In genomic region chr16:85092644-85093091, GRCm38 (mm10) we compare ENCODE assay signal across 10 mouse cellular contexts.
DNase-seq lines count a peak whose midpoint lies in the region; ATAC-seq lines count a peak whose summit lies in the region.
"Had no signal": no experiment of that assay in that cellular context is flagged by ENCODE, and none has a peak within 500 bp of the region (broad histone marks: within the 10 kb centered on the region; RNA-seq: fewer than 3 reads in every experiment).

No protein-coding gene starts in this region.

- no peak overlapping the region for H3K4me2 ChIP-seq in embryonic facial prominence, embryonic 11.5 days (ENCODE audit: low read depth, low read length)
- H3K4me2 ChIP-seq in forebrain, embryonic 11.5 days (ENCODE audit: low read depth, low read length, severe bottlenecking): no peak overlapping the region
- no peak overlapping the region for H3K4me2 ChIP-seq in midbrain, embryonic 16.5 days (ENCODE audit: low read length)
- H3K4me2 ChIP-seq in heart, embryonic 12.5 days: no peak overlapping the region

- 67% methylated on average over 9 of the region's 9 CpGs for WGBS in embryonic facial prominence, embryonic 11.5 days
- WGBS in embryonic facial prominence, embryonic 10.5 days: 56% methylated on average over 9 of the region's 9 CpGs
- WGBS in forebrain, embryonic 11.5 days: 22% methylated on average over 9 of the region's 9 CpGs
- WGBS in midbrain, embryonic 16.5 days: 17% methylated on average over 9 of the region's 9 CpGs
- 68% methylated on average over 9 of the region's 9 CpGs for WGBS in heart, embryonic 12.5 days

- H3K9ac ChIP-seq in embryonic facial prominence, embryonic 11.5 days (replicated peaks; ENCODE audit: low read length): no peak overlapping the region
- H3K9ac ChIP-seq in forebrain, embryonic 11.5 days (ENCODE audit: low read length): no peak overlapping the region
- no peak overlapping the region for H3K9ac ChIP-seq in midbrain, embryonic 16.5 days (ENCODE audit: low read depth, low read length)
- H3K9ac ChIP-seq in heart, embryonic 12.5 days: no peak overlapping the region

- H3K27ac ChIP-seq in embryonic facial prominence, embryonic 11.5 days (replicated peaks; ENCODE audit: low read depth, low read length): no peak overlapping the region
- no peak overlapping the region for H3K27ac ChIP-seq in embryonic facial prominence, embryonic 10.5 days (replicated peaks)
- H3K27ac ChIP-seq in forebrain, embryonic 11.5 days (ENCODE audit: low read depth, low read length): no peak overlapping the region; the same call in 1 of the 2 replicates
- no peak overlapping the region for H3K27ac ChIP-seq in midbrain, embryonic 16.5 days (ENCODE audit: low read length)
- H3K27ac ChIP-seq in heart, embryonic 12.5 days (ENCODE audit: poor library complexity, severe bottlenecking): no peak overlapping the region

- DNase-seq in embryonic facial prominence, embryonic 11.5 days (ENCODE audit: low spot score): no peak
- no peak for DNase-seq in embryonic facial prominence, embryonic 10.5 days (ENCODE audit: low spot score)
- DNase-seq in forebrain, embryonic 11.5 days (ENCODE audit: low spot score): peak; percentile 68
- DNase-seq in kidney, adult 8-10 months: peak; percentile 84 to 92
- no peak for DNase-seq in urinary bladder, adult 2 months (ENCODE audit: low spot score)
- DNase-seq: cerebellum, adult 8-10 months; heart, postnatal 10 days had no signal

- ATAC-seq in embryonic facial prominence, embryonic 11.5 days (replicated peaks; ENCODE audit: insufficient number of reproducible peaks, low FRiP score, low TSS enrichment, low read depth): peak; percentile 27; the same call in 1 of the 2 replicates
- ATAC-seq in forebrain, embryonic 11.5 days (replicated peaks; ENCODE audit: low FRiP score): peak; percentile 85
- peak; percentile 33; the same call in 1 of the 2 replicates for ATAC-seq in midbrain, embryonic 16.5 days
- ATAC-seq in frontal cortex, adult (ENCODE audit: low TSS enrichment): no peak
- no peak for ATAC-seq in heart, embryonic 12.5 days (ENCODE audit: insufficient number of reproducible peaks, low FRiP score)

- H3K4me1 ChIP-seq in embryonic facial prominence, embryonic 11.5 days (ENCODE audit: control insufficient read depth, insufficient read depth, low read length): no peaks in the 10 kb centered on the region
- H3K4me1 ChIP-seq in embryonic facial prominence, embryonic 10.5 days: peaks cover 25% of the 10 kb centered on the region
- peaks cover 9% of the 10 kb centered on the region for H3K4me1 ChIP-seq in forebrain, embryonic 11.5 days (replicated peaks; ENCODE audit: control insufficient read depth, insufficient read depth, low read length)
- H3K4me1 ChIP-seq in midbrain, embryonic 16.5 days (ENCODE audit: control insufficient read depth, insufficient read depth, low read length): peaks cover 30% of the 10 kb centered on the region
- peaks cover 40% of the 10 kb centered on the region for H3K4me1 ChIP-seq in heart, embryonic 12.5 days (replicated peaks)

- H3K36me3 ChIP-seq in embryonic facial prominence, embryonic 11.5 days (replicated peaks; ENCODE audit: control insufficient read depth, insufficient read depth, low read depth, low read length): no peaks in the 10 kb centered on the region
- peaks cover 30% of the 10 kb centered on the region for H3K36me3 ChIP-seq in embryonic facial prominence, embryonic 10.5 days (replicated peaks)
- H3K36me3 ChIP-seq in forebrain, embryonic 11.5 days (ENCODE audit: control insufficient read depth, insufficient read depth, low read length): no peaks in the 10 kb centered on the region; the same call in 1 of the 2 replicates
- H3K36me3 ChIP-seq in midbrain, embryonic 16.5 days (ENCODE audit: control insufficient read depth, insufficient read depth, low read length): no peaks in the 10 kb centered on the region
- peaks cover 6% of the 10 kb centered on the region for H3K36me3 ChIP-seq in heart, embryonic 12.5 days

- H3K9me3 ChIP-seq in embryonic facial prominence, embryonic 11.5 days (replicated peaks; ENCODE audit: control insufficient read depth, low read length): no peaks in the 10 kb centered on the region
- H3K9me3 ChIP-seq in embryonic facial prominence, embryonic 10.5 days: no peaks in the 10 kb centered on the region
- H3K9me3 ChIP-seq in forebrain, embryonic 11.5 days (ENCODE audit: control insufficient read depth, low read length): no peaks in the 10 kb centered on the region
- H3K9me3 ChIP-seq in midbrain, embryonic 16.5 days (replicated peaks; ENCODE audit: control insufficient read depth, low read length, poor library complexity, severe bottlenecking): no peaks in the 10 kb centered on the region
- no peaks in the 10 kb centered on the region for H3K9me3 ChIP-seq in heart, embryonic 12.5 days (replicated peaks)

- H3K27me3 ChIP-seq in embryonic facial prominence, embryonic 11.5 days (ENCODE audit: control insufficient read depth, insufficient read depth, low read length): no peaks in the 10 kb centered on the region
- H3K27me3 ChIP-seq in embryonic facial prominence, embryonic 10.5 days (replicated peaks; ENCODE audit: low read depth, poor library complexity, severe bottlenecking): no peaks in the 10 kb centered on the region
- no peaks in the 10 kb centered on the region for H3K27me3 ChIP-seq in forebrain, embryonic 11.5 days (ENCODE audit: control insufficient read depth, insufficient read depth, low read length)
- H3K27me3 ChIP-seq in midbrain, embryonic 16.5 days (ENCODE audit: control insufficient read depth, insufficient read depth, low read depth, low read length): no peaks in the 10 kb centered on the region
- no peaks in the 10 kb centered on the region for H3K27me3 ChIP-seq in heart, embryonic 12.5 days (replicated peaks)

- H3K4me3 ChIP-seq in embryonic facial prominence, embryonic 11.5 days (ENCODE audit: low read depth, low read length): no peak overlapping the region
- H3K4me3 ChIP-seq in embryonic facial prominence, embryonic 10.5 days: no peak overlapping the region
- no peak overlapping the region for H3K4me3 ChIP-seq in forebrain, embryonic 11.5 days (ENCODE audit: low read depth, low read length)
- H3K4me3 ChIP-seq in midbrain, embryonic 16.5 days (ENCODE audit: low read depth, low read length): no peak overlapping the region
- no peak overlapping the region for H3K4me3 ChIP-seq in heart, embryonic 12.5 days

Comparison
In these comparisons a context has a peak if more than half of its experiments do, and no peak if none do; other contexts are left out.
1. ATAC-seq: peak in embryonic facial prominence, embryonic 11.5 days (single experiment), forebrain, embryonic 11.5 days (single experiment) and midbrain, embryonic 16.5 days (single experiment); none in frontal cortex, adult (single experiment) and heart, embryonic 12.5 days (single experiment).
2. DNase-seq: peak in forebrain, embryonic 11.5 days (single experiment) and kidney, adult 8-10 months (2 of 2); none in embryonic facial prominence, embryonic 11.5 days (single experiment), embryonic facial prominence, embryonic 10.5 days (single experiment) and urinary bladder, adult 2 months (single experiment).